Mouse (Mus musculus) central nervous system, embryonic 18 days (tissue): Measurements from ENCODE around the gene Casq2. TPM values are rescaled to one million over a fixed set of nuclear protein-coding genes. Genes with fewer than 3 reads are reported as not detected.

Experiments
- polyA plus RNA-seq: library from polyadenylated mRNA; depleted of rRNA; stranded (reverse); fragments of >200 nt; gene quantifications from 2 replicates; pipeline ENCODE4 v1.2.3, GENCODE M21; 2012; rRNA removed

The Casq2 gene
- 1.7 and 20.5 TPM in 2 replicates for polyA plus RNA-seq

DNA sequence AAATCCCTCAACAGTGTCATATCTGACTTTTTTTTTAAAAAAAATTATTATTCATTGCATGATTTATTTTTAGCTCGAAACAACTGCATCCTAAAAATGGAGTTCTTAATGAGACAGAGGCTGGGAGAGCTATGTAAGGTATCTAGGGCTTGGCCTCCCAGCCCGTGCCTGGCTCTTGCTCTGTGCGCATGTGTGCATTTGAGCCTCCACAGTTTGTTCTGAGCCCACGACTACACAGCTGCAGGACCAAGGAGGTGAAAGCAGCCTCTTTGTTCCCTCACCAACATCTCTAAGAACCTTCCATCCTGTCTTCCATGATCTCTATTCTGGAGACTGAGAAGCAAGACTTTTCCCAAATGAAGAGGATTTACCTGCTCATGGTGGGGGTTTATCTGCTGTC, at the start of gene Casq2:
TSS of gene Casq2 (plus strand) at position 133 of the 400 bp plus-strand sequence.

Other genes with a start within 250 kb of the Casq2 start
- 0.18 and 0.27 TPM in 2 replicates for gene Mab21l3, start 237.5 kb upstream of the Casq2 start, polyA plus RNA-seq
- 11.8 and 11.9 TPM in 2 replicates for gene Slc22a15, start 162.0 kb upstream of the Casq2 start, polyA plus RNA-seq
- gene Nhlh2, start 76.3 kb upstream of the Casq2 start, polyA plus RNA-seq: 9.5 and 14.5 TPM in 2 replicates
- gene Vangl1, start 118.3 kb downstream of the Casq2 start, polyA plus RNA-seq: 8.0 and 10.1 TPM in 2 replicates